Mouse (Mus musculus): ENCODE results near the gene Ptpn14. TPM values are rescaled to one million over a fixed set of nuclear protein-coding genes. Genes with fewer than 3 reads are reported as not detected.

Gene Ptpn14
- polyA plus RNA-seq, 1 experiment = 2.6 TPM

DNA sequence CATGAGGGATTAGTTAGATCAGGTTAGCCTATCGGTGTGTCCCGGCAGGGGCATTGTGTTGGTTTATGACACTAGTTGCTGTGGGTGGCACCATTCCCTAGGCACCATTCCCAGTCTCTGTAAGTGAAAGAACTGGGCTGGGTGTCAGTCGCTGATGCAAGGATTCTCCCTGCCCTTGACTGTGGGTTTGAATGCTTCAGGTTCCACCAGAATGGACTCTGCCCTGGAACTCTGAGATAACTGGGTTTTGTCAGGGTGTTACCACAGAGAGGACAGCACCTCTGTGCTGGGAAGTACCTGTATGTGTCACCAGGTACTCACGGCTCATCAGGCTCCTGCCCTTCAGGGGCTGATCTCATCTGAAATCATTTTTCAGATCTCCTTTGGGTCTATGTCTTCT, 21.7 kb downstream of the Ptpn14 start:
- TF ChIP-seq CTCF (IDR thresholded peaks at IDR 0.05; ENCODE audit: control insufficient read depth, insufficient read depth, low read length) (no peak), POLR2A (IDR thresholded peaks at IDR 0.05; ENCODE audit: borderline replicate concordance, control insufficient read depth, low read depth, low read length) (no peak)
- Histone ChIP-seq H3K27ac (ENCODE audit: control insufficient read depth, insufficient read depth, low read depth, low read length, poor library complexity) (no peak overlapping the region), H3K4me3 (replicated peaks; ENCODE audit: control insufficient read depth, low read depth, low read length) (no peak overlapping the region), H3K4me1 (ENCODE audit: control insufficient read depth, insufficient read depth, low read length) (no peaks in the 10 kb centered on the region; the same call in none of the 2 replicates)
- 94% methylated on average over 4 of the region's 4 CpGs for WGBS

DNA sequence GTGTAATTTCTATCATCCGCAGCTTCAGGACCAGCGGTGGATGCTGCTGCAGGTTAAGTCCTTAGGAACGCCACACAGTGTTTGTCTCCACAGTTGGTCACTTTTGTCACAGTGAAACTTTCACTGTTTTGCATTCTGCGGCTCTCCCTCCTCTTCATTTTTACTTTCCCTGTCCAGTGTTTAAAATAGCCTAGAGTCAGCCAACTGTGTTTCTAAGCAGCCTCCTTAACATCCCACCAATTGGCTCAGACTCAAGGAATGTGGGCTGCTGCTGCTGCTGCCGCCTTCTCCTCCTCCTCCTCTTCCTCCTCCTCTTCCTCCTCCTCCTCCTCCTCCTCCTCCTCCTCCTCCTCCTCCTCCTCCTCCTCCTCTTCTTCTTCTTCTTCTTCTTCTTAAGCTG, 22.2 kb downstream of the Ptpn14 start:
- Histone ChIP-seq H3K27ac (ENCODE audit: control insufficient read depth, insufficient read depth, low read depth, low read length, poor library complexity) (no peak overlapping the region), H3K4me3 (replicated peaks; ENCODE audit: control insufficient read depth, low read depth, low read length) (no peak overlapping the region), H3K4me1 (ENCODE audit: control insufficient read depth, insufficient read depth, low read length) (no peaks in the 10 kb centered on the region; the same call in none of the 2 replicates)
- WGBS = 87% methylated on average over 5 of the region's 5 CpGs
- TF ChIP-seq POLR2A (IDR thresholded peaks at IDR 0.05; ENCODE audit: borderline replicate concordance, control insufficient read depth, low read depth, low read length) = no peak
- TF ChIP-seq CTCF (IDR thresholded peaks at IDR 0.05; ENCODE audit: control insufficient read depth, insufficient read depth, low read length) = no peak

DNA sequence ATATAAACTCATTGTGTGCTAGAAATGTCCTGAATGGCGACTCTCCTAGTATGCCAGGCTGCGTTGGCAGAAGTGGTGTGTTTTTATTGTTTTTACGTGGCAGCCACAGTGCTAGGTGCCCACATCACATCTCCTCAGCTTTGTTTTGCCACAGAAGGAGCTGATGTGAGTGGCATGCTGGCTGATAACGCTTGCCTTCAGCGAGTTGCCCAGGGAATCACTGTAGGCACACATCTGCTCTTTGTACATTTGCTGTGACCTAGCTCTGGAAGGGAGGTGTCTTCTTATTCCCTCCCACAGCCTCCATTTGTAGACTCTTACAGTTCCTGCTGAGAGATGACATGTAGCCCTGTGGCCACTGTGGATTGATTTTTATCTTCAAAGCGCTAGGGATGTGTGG, 24.2 kb downstream of the Ptpn14 start:
- H3K27ac ChIP-seq (ENCODE audit: control insufficient read depth, insufficient read depth, low read depth, low read length, poor library complexity) = no peak overlapping the region
- 65% methylated on average over 6 of the region's 6 CpGs for WGBS
- TF ChIP-seq POLR2A (IDR thresholded peaks at IDR 0.05; ENCODE audit: borderline replicate concordance, control insufficient read depth, low read depth, low read length) = no peak
- no peak for TF ChIP-seq CTCF (IDR thresholded peaks at IDR 0.05; ENCODE audit: control insufficient read depth, insufficient read depth, low read length)
- H3K4me3 ChIP-seq (replicated peaks; ENCODE audit: control insufficient read depth, low read depth, low read length) = no peak overlapping the region
- H3K4me1 ChIP-seq (ENCODE audit: control insufficient read depth, insufficient read depth, low read length) = no peaks in the 10 kb centered on the region; the same call in none of the 2 replicates

DNA sequence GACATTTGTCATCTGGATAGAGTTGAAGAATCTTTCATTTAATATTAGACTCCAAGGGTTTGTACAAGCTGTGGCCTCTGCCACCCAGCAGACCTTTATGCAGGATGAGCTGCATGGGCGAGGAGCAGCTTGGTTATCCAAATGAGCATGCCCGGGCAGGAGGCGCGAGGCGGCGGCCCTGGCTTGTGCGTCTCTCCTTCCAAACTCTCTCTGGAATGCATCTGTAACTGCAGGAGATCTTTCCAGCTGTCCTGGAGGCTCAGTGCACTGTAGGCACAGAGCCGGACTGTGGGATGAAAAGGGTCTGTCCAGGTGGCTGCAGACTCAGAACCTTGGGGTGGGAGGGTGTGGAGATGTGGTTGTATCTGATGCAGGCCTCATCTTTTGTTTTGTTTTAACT, 27.0 kb downstream of the Ptpn14 start:
- H3K4me1 ChIP-seq (ENCODE audit: control insufficient read depth, insufficient read depth, low read length) = no peaks in the 10 kb centered on the region; the same call in none of the 2 replicates
- 94% methylated on average over 8 of the region's 8 CpGs for WGBS
- TF ChIP-seq POLR2A (IDR thresholded peaks at IDR 0.05; ENCODE audit: borderline replicate concordance, control insufficient read depth, low read depth, low read length) (no peak), CTCF (IDR thresholded peaks at IDR 0.05; ENCODE audit: control insufficient read depth, insufficient read depth, low read length) (no peak)
- H3K27ac ChIP-seq (ENCODE audit: control insufficient read depth, insufficient read depth, low read depth, low read length, poor library complexity) = peak overlapping the region; percentile 46; the same call in 1 of the 2 replicates
- H3K4me3 ChIP-seq (replicated peaks; ENCODE audit: control insufficient read depth, low read depth, low read length) = no peak overlapping the region

DNA sequence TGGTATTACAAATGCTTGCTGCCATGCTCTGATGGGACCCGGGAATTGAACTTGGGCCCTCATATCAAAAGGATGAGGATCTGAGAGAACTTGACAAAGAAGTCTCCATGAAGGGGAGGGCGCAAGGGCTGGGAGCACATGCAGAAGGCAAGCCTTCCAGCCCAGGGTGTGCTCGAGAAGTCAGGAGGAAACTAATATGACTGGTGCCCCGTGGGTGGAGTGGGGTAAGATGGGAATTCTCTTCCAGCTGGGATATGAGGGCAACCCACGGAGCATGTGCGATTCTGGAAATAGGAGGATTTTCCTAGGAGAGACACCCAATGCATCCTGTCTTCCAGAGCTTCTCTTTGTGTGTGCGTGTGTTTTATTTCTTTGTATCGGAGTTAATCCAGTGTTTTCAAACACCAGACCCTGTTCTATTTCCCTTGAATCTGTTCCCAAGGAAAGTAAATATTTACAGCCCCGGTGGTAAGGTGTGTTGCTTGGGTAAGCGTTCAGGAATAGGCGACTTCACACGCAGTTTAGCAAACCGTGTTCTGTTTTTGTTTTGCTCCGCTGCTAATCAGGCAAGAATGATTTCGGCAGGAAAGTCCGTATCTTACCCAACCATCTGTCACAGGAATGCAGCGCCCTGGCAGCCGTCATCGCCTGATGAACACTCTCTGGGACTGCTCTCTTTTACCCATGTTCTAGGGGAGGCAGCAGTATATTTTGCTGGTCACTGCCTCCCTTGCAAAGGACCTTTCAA, 28.4 kb downstream of the Ptpn14 start:
- TF ChIP-seq CTCF (IDR thresholded peaks at IDR 0.05; ENCODE audit: control insufficient read depth, insufficient read depth, low read length) (no peak), POLR2A (IDR thresholded peaks at IDR 0.05; ENCODE audit: borderline replicate concordance, control insufficient read depth, low read depth, low read length) (no peak)
- Histone ChIP-seq H3K4me3 (replicated peaks; ENCODE audit: control insufficient read depth, low read depth, low read length) (no peak overlapping the region), H3K4me1 (ENCODE audit: control insufficient read depth, insufficient read depth, low read length) (no peaks in the 10 kb centered on the region; the same call in none of the 2 replicates), H3K27ac (ENCODE audit: control insufficient read depth, insufficient read depth, low read depth, low read length, poor library complexity) (peak overlapping the region; percentile 77)
- 39% methylated on average over 19 of the region's 19 CpGs for WGBS

DNA sequence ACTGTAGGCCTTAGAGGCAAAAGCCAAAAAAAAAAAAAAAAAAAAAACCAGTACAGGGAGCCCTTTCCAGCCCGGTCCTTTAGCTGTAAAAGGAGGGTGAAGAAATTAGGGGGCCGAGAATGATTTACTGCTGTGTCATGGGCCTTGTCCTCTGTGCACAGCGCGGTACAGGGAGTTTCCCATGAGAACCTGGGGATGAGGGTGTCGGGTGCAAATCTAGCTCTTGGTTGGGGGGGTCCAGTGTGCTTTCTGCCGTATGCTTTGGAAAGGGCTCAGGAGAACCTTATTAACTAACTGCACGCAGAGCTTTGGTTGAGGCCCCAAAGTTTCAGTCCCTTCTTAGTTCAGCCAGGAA, 29.0 kb downstream of the Ptpn14 start:
- Histone ChIP-seq H3K4me1 (ENCODE audit: control insufficient read depth, insufficient read depth, low read length) (no peaks in the 10 kb centered on the region; the same call in none of the 2 replicates), H3K4me3 (replicated peaks; ENCODE audit: control insufficient read depth, low read depth, low read length) (no peak overlapping the region), H3K27ac (ENCODE audit: control insufficient read depth, insufficient read depth, low read depth, low read length, poor library complexity) (peak overlapping the region; percentile 77)
- WGBS = 32% methylated on average over 7 of the region's 7 CpGs
- TF ChIP-seq CTCF (IDR thresholded peaks at IDR 0.05; ENCODE audit: control insufficient read depth, insufficient read depth, low read length) (no peak), POLR2A (IDR thresholded peaks at IDR 0.05; ENCODE audit: borderline replicate concordance, control insufficient read depth, low read depth, low read length) (no peak)

DNA sequence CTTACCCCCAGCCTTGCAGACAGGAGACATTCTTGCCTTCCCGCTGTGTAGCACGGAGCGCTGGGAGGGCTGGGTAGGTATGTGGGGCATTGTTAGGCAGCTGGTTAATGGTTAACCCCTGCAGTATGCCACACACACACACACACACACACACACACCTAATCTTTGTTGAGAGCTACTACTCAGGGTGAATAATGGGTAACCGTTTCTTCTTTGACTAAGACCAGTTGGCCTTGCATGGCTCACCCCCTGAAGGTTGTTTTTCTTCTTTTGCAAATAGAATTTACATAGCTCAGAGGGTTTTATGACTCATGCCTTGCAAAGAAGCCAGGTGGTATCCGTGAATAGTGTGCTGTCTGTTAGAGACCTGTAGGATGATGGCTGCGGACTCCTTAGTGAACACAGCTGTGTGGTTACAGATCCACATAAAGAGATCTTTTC, 33.5 kb downstream of the Ptpn14 start:
- 87% methylated on average over 6 of the region's 6 CpGs for whole genome bisulfite sequencing
- no peak overlapping the region for H3K4me3 ChIP-seq (replicated peaks; ENCODE audit: control insufficient read depth, low read depth, low read length)
- H3K4me1 ChIP-seq (ENCODE audit: control insufficient read depth, insufficient read depth, low read length) = no peaks in the 10 kb centered on the region
- no peak overlapping the region for H3K27ac ChIP-seq (ENCODE audit: control insufficient read depth, insufficient read depth, low read depth, low read length, poor library complexity)
- TF ChIP-seq POLR2A (IDR thresholded peaks at IDR 0.05; ENCODE audit: borderline replicate concordance, control insufficient read depth, low read depth, low read length) (no peak), CTCF (IDR thresholded peaks at IDR 0.05; ENCODE audit: control insufficient read depth, insufficient read depth, low read length) (no peak)

DNA sequence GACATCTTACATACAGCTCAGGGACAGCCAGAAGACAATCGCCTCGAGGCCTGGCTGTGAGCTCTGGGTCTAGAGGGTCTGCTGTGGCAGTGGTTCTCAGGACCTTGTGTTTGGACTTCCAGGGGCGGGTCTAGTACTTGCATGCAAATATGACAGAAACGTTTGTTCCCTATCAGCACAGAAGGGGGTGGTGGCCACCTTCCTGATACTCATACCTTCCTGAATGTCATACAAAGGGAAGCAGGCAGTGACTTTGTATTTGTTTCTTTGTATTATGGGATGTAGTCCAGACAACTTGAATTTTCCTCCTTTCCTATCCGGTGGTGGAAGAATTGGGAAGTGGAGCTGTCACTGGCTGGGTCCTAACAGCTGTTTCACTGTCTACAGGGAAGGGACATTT, 36.2 kb downstream of the Ptpn14 start:
- H3K4me3 ChIP-seq (replicated peaks; ENCODE audit: control insufficient read depth, low read depth, low read length) = no peak overlapping the region
- 42% methylated on average over 5 of the region's 5 CpGs for WGBS
- TF ChIP-seq CTCF (IDR thresholded peaks at IDR 0.05; ENCODE audit: control insufficient read depth, insufficient read depth, low read length) (no peak), POLR2A (IDR thresholded peaks at IDR 0.05; ENCODE audit: borderline replicate concordance, control insufficient read depth, low read depth, low read length) (no peak)
- H3K27ac ChIP-seq (ENCODE audit: control insufficient read depth, insufficient read depth, low read depth, low read length, poor library complexity) = no peak overlapping the region
- H3K4me1 ChIP-seq (ENCODE audit: control insufficient read depth, insufficient read depth, low read length) = no peaks in the 10 kb centered on the region
